Mouse (Mus musculus) midbrain, embryonic 14.5 days (tissue): ENCODE results near the gene Sars2. TPM values are rescaled to one million over a fixed set of nuclear protein-coding genes. Genes with fewer than 3 reads are reported as not detected.

Source experiments
- ATAC-seq: fragments of 200-750 bp; cut with Nextera tagmentation; 2 replicates; pipeline ENCODE4 v1.8.0; 2017; ENCODE audit warnings: moderate number of reproducible peaks, moderate library complexity; ENCODE audit not compliant: low FRiP score, low TSS enrichment
- DNase-seq: peaks from one replicate; pipeline ENCODE4 v3.0.0-alpha.2; 2015
- H3K27ac ChIP-seq: fragments of 300-500 bp; sonication (generic); replicated peaks from 2 replicates; pipeline ENCODE4 v1.5.1; 2014; ENCODE audit warnings: mild to moderate bottlenecking, low read depth, low read length, moderate library complexity
- H3K27me3 ChIP-seq: fragments of 300-500 bp; sonication (generic); 2 replicates; pipeline ENCODE4 v1.6.1; 2014; ENCODE audit warnings: low read length, control low read depth, mixed read lengths; ENCODE audit not compliant: control insufficient read depth, insufficient read depth
- H3K36me3 ChIP-seq: fragments of 300-500 bp; sonication (generic); 2 replicates; pipeline ENCODE4 v1.6.1; 2014; ENCODE audit warnings: low read length, control low read depth; ENCODE audit not compliant: control insufficient read depth, insufficient read depth
- H3K4me1 ChIP-seq: fragments of 300-500 bp; sonication (generic); 2 replicates; pipeline ENCODE4 v1.6.1; 2014; ENCODE audit warnings: mild to moderate bottlenecking, antibody characterized with exemption, low read length, control low read depth; ENCODE audit not compliant: control insufficient read depth, insufficient read depth
- H3K4me2 ChIP-seq: fragments of 300-500 bp; sonication (generic); 2 replicates; pipeline ENCODE4 v1.6.1; 2014; ENCODE audit warnings: mild to moderate bottlenecking, low read length, moderate library complexity
- H3K4me3 ChIP-seq: fragments of 300-500 bp; sonication (generic); replicated peaks from 2 replicates; pipeline ENCODE4 v1.5.1; 2014; ENCODE audit warnings: low read depth, low read length
- H3K9ac ChIP-seq: fragments of 300-500 bp; sonication (generic); replicated peaks from 2 replicates; pipeline ENCODE4 v1.6.1; 2014; ENCODE audit warnings: mild to moderate bottlenecking, low read length, moderate library complexity
- H3K9me3 ChIP-seq: fragments of 300-500 bp; sonication (generic); 2 replicates; pipeline ENCODE4 v1.6.1; 2016; ENCODE audit warnings: low read length, control low read depth, mixed read lengths; ENCODE audit not compliant: control insufficient read depth
- WGBS: fragments of 180-500 bp; shearing (Covaris S2); extraction: QIAGEN DNeasy Blood & Tissue Kit; methylation state at CpG from one replicate; pipeline ENCODE4 v1.1.7; 2014; 5-methylcytosine and 5-hydroxymethylcytosine counted together
- polyA plus RNA-seq: library from polyadenylated mRNA; unstranded; fragments of >200 nt; fragmentation: Nextera tagmentation; extraction: Ambion mirVana; gene quantifications from 2 replicates; pipeline ENCODE4 v1.2.1, GENCODE M21; 2014

The Sars2 gene
- polyA plus RNA-seq, 1 experiment from 2014 or later: 16.8 TPM

DNA sequence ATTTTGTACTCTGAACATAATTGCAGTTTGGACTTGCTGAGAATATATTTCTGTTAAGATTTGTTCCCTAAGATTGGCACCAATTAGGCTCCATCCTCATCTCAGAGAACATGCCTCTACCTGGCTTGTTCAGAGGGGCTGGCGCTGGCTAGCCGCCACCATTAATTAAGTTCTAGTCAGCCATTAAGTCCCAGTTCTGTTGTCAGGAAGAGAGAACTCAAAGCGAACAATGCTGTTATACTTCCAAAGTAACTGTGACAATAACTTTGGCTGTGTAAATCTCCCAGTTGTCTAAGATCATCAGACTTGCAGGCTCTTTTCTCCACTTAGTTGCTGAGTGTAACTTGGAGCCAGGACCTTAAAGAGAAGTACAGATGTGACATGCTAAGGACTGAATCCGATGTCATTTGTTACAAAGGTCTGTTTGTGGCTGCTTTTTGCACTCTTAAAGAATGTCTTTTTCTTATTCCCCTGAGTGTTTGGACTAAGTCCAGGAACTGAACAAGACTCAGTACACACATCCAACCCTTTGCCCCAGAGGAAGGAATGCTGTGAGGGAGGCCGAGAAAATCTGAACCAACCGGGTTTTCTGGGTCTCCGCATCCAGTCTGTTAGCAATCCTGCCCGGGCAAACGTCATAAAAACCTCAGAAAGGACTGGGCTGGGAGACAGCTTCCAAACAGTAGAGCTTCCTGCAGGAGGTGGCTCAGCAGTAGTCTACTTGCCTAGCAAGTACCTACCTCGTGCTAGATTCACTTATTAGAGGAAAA, 60.3 kb downstream of the Sars2 start:
- Histone ChIP-seq H3K9me3 (no peaks in the 10 kb centered on the region), H3K4me1 (no peaks in the 10 kb centered on the region), H3K27ac (0 out of 2 replicates have a peak overlapping the region, but pooled peaks have one; percentile 32), H3K36me3 (no peaks in the 10 kb centered on the region), H3K4me3 (no peak overlapping the region), H3K4me2 (no peak overlapping the region), H3K27me3 (no peaks in the 10 kb centered on the region), H3K9ac (no peak overlapping the region; the same call in 1 of the 2 replicates)
- no peak for ATAC-seq
- no peak for DNase-seq
- 29% methylated on average over 10 of the region's 10 CpGs for whole genome bisulfite sequencing

DNA sequence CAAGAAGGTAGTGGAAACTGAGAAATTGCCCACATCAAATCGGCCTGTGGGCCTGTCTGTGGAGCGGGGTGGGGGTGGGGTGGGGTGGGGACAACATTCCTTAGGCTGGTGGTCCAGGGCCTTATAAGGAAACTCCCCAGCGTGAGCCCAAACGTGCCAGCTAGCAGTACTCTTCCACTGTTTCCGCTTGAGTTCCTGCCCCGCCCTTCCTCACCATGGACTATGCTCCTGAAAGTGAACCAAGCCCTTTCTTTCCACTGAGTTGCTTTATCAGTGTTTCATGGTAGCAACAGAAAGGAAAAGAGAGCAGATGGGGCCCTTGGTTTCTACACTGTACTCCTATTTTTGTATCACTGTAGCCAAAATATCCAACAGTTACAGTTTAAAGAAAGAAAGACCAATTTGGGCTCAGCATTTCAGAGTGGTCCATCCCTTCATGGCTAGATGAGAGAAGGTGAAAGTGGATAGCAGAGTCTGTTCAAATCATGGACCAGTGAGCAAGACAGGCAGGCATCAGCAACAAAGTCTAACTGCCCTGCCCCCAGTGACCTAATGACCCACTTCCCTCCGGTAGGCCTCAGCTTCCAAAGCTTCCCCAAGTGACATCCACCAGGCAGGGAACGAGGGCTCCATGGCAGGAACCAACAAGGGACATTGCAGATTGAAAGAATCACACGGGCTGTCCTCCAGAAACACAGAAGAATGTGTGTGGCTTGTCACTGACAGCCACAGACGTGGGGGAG, 61.2 kb downstream of the Sars2 start:
- Histone ChIP-seq H3K36me3 (no peaks in the 10 kb centered on the region), H3K4me1 (0 out of 2 replicates have a peak, but pooled peaks cover 5% of the 10 kb centered on the region), H3K9ac (no peak overlapping the region; the same call in 1 of the 2 replicates), H3K4me3 (no peak overlapping the region), H3K27me3 (no peaks in the 10 kb centered on the region), H3K27ac (0 out of 2 replicates have a peak overlapping the region, but pooled peaks have one; percentile 32), H3K9me3 (no peaks in the 10 kb centered on the region), H3K4me2 (no peak overlapping the region)
- no peak for ATAC-seq
- DNase-seq: no peak
- 11% methylated on average over 10 of the region's 10 CpGs for WGBS

Other genes with a start within 250 kb of the Sars2 start
- not detected in 2 replicates for gene Ifnl2, start 231.5 kb upstream of the Sars2 start, polyA plus RNA-seq
- gene Ifnl3, start 219.2 kb upstream of the Sars2 start, polyA plus RNA-seq: not detected in 2 replicates
- gene Sycn, start 201.1 kb upstream of the Sars2 start, polyA plus RNA-seq: not detected in 2 replicates
- 0.13 TPM in 1 of 2 replicates, not detected in the other for gene Nccrp1, start 194.7 kb upstream of the Sars2 start, polyA plus RNA-seq
- 27.2 and 29.5 TPM in 2 replicates for gene Samd4b, start 143.8 kb upstream of the Sars2 start, polyA plus RNA-seq
- 12.3 and 15.6 TPM in 2 replicates for gene Pak4, start 143.8 kb upstream of the Sars2 start, polyA plus RNA-seq
- gene Acp7, start 110.7 kb upstream of the Sars2 start, polyA plus RNA-seq: not detected in 2 replicates
- gene Fbxo27, start 49.1 kb upstream of the Sars2 start, polyA plus RNA-seq: 7.8 and 10.6 TPM in 2 replicates
- 1.6 and 2.9 TPM in 2 replicates for gene Fbxo17, start 25.2 kb upstream of the Sars2 start, polyA plus RNA-seq
- gene Mrps12, start 172 bp upstream of the Sars2 start, polyA plus RNA-seq: 108 and 128 TPM in 2 replicates
- 0.22 TPM in 1 of 2 replicates, not detected in the other for gene Ccer2, start 14.2 kb downstream of the Sars2 start, polyA plus RNA-seq
- 104 and 110 TPM in 2 replicates for gene Sirt2, start 24.7 kb downstream of the Sars2 start, polyA plus RNA-seq
- 55.9 and 66.2 TPM in 2 replicates for gene Nfkbib, start 25.5 kb downstream of the Sars2 start, polyA plus RNA-seq
- gene Rinl, start 47.0 kb downstream of the Sars2 start, polyA plus RNA-seq: 1.1 and 2.4 TPM in 2 replicates
- 168 and 170 TPM in 2 replicates for gene Hnrnpl, start 66.5 kb downstream of the Sars2 start, polyA plus RNA-seq
- gene Ech1, start 83.2 kb downstream of the Sars2 start, polyA plus RNA-seq: 62.4 and 78.1 TPM in 2 replicates
- gene Lgals4, start 91.9 kb downstream of the Sars2 start, polyA plus RNA-seq: 1.7 and 3.3 TPM in 2 replicates
- 7.9 and 22.6 TPM in 2 replicates for gene Lgals7, start 121.9 kb downstream of the Sars2 start, polyA plus RNA-seq
- 0.33 and 0.55 TPM in 2 replicates for gene Capn12, start 139.4 kb downstream of the Sars2 start, polyA plus RNA-seq
- gene Actn4, start 220.3 kb downstream of the Sars2 start, polyA plus RNA-seq: 102 and 118 TPM in 2 replicates
- 320 and 343 TPM in 2 replicates for gene Eif3k, start 239.9 kb downstream of the Sars2 start, polyA plus RNA-seq
- gene Map4k1, start 240.1 kb downstream of the Sars2 start, polyA plus RNA-seq: 5.5 and 10.2 TPM in 2 replicates